Mouse (Mus musculus) midbrain, embryonic 12.5 days (tissue): ENCODE data around the gene Psg26. TPM values are rescaled to one million over a fixed set of nuclear protein-coding genes. Genes with fewer than 3 reads are reported as not detected.
"Not testable (repeated sequence)": the region's sequence is repeated elsewhere in the genome, so short reads cannot be mapped to it uniquely, and the experiment has no call there.

Experiments
- ATAC-seq: fragments of 200-750 bp; cut with Nextera tagmentation; 2 replicates; pipeline ENCODE4 v1.8.0; 2017; ENCODE audit warnings: low read depth, moderate TSS enrichment, moderate library complexity; ENCODE audit not compliant: low FRiP score
- H3K27ac ChIP-seq: fragments of 300-500 bp; sonication (generic); replicated peaks from 2 replicates; pipeline ENCODE4 v1.5.1; 2016; ENCODE audit warnings: mild to moderate bottlenecking
- H3K27me3 ChIP-seq: fragments of 300-500 bp; sonication (generic); 2 replicates; pipeline ENCODE4 v1.6.1; 2016; ENCODE audit warnings: mild to moderate bottlenecking
- H3K36me3 ChIP-seq: fragments of 300-500 bp; sonication (generic); 2 replicates; pipeline ENCODE4 v1.6.1; 2016
- H3K4me1 ChIP-seq: fragments of 300-500 bp; sonication (generic); 2 replicates; pipeline ENCODE4 v1.6.1; 2016
- H3K4me2 ChIP-seq: fragments of 300-500 bp; sonication (generic); replicated peaks from 2 replicates; pipeline ENCODE4 v1.6.1; 2016; ENCODE audit warnings: mild to moderate bottlenecking, moderate library complexity
- H3K4me3 ChIP-seq: fragments of 300-500 bp; sonication (generic); 2 replicates; pipeline ENCODE4 v1.5.1; 2016; ENCODE audit warnings: mild to moderate bottlenecking
- H3K9ac ChIP-seq: fragments of 300-500 bp; sonication (generic); replicated peaks from 2 replicates; pipeline ENCODE4 v1.6.1; 2016; ENCODE audit warnings: mild to moderate bottlenecking, moderate library complexity
- H3K9me3 ChIP-seq: fragments of 300-500 bp; sonication (generic); 2 replicates; pipeline ENCODE4 v1.6.1; 2016; ENCODE audit warnings: mild to moderate bottlenecking
- WGBS: fragments of 180-500 bp; shearing (Covaris S2); methylation state at CpG from one replicate; pipeline ENCODE4 v1.1.7; 2016; 5-methylcytosine and 5-hydroxymethylcytosine counted together
- polyA plus RNA-seq: library from polyadenylated mRNA; unstranded; fragments of >200 nt; fragmentation: Nextera tagmentation; extraction: Ambion mirVana; gene quantifications from 2 replicates; pipeline ENCODE4 v1.2.1, GENCODE M21; 2016

Gene Psg26
- polyA plus RNA-seq, result not detected in 2 replicates

- Histone ChIP-seq H3K9ac (no peak within 1 kb of the TSS), H3K36me3 (no peaks in the 10 kb centered on the region), H3K4me3 (no peak within 1 kb of the TSS), H3K9me3 (peaks cover 16% of the 10 kb centered on the region), H3K27me3 (no peaks in the 10 kb centered on the region), H3K27ac (no peak within 1 kb of the TSS), H3K4me1 (no peaks in the 10 kb centered on the region), H3K4me2 (no peak within 1 kb of the TSS)
- ATAC-seq, result no peak
- WGBS, result 75% methylated on average over 1 of the region's 1 CpGs
Observed at GRCm38 (mm10) chr7:18484077-18484476, at the start of gene Psg26. TSS of gene Psg26 (minus strand) at chr7:18484177.

- H3K36me3 ChIP-seq, result no peaks in the 10 kb centered on the region
- no peaks in the 10 kb centered on the region for H3K27me3 ChIP-seq
- no peak overlapping the region for H3K4me2 ChIP-seq
- peaks cover 5% of the 10 kb centered on the region; the same call in 1 of the 2 replicates for H3K9me3 ChIP-seq
- H3K4me3 ChIP-seq, result no peak overlapping the region
- H3K27ac ChIP-seq, result no peak overlapping the region
- H3K4me1 ChIP-seq, result no peaks in the 10 kb centered on the region
- no peak overlapping the region for H3K9ac ChIP-seq
- ATAC-seq, result no peak
- 58% methylated on average over 3 of the region's 3 CpGs for WGBS
Observed at GRCm38 (mm10) chr7:18533420-18533819, 49.4 kb upstream of the Psg26 start.

DNA sequence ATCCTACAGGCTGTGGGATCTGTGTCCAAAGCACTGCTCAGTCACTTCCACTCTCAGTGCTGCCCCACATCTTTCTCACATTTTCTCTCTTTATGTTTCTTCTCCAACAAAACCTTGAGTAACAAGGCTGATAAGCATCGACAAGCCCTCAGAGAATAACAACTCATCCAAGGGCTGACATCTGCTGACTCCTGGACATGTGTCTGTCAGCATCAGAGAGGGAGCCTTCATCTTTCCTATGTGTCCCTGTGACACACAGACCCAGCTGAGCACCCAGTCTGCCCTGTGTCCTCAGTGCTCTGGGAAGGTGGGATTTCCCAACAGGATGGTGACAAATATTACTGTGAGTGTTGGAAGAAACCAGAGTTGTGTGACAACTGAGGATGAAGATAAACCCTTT, 48.2 kb upstream of the Psg26 start, which contains the start of gene Psg25:
Gene Psg25, minus strand, starts transcription at position 101 of the 400 bp plus-strand sequence.
- Histone ChIP-seq H3K4me3 (no peak within 1 kb of the TSS), H3K9ac (no peak within 1 kb of the TSS), H3K36me3 (no peaks in the 10 kb centered on the region), H3K27me3 (no peaks in the 10 kb centered on the region), H3K4me1 (no peaks in the 10 kb centered on the region), H3K4me2 (no peak within 1 kb of the TSS), H3K27ac (no peak within 1 kb of the TSS), H3K9me3 (peaks cover 10% of the 10 kb centered on the region; the same call in 1 of the 2 replicates)
- no peak for ATAC-seq
- 92% methylated on average over 1 of the region's 1 CpGs for WGBS

GRCm38 (mm10) chr7:18524668-18525067, 40.7 kb upstream of the Psg26 start:
- H3K27ac ChIP-seq, result no peak overlapping the region
- no peaks in the 10 kb centered on the region for H3K4me1 ChIP-seq
- no peak overlapping the region for H3K9ac ChIP-seq
- no peak for ATAC-seq
- 96% methylated on average over 8 of the region's 8 CpGs for WGBS
- no peak overlapping the region for H3K4me3 ChIP-seq
- H3K36me3 ChIP-seq, result no peaks in the 10 kb centered on the region
- H3K4me2 ChIP-seq, result no peak overlapping the region
- no peaks in the 10 kb centered on the region for H3K27me3 ChIP-seq
- H3K9me3 ChIP-seq, result peaks cover 9% of the 10 kb centered on the region; the same call in 1 of the 2 replicates

- H3K27ac ChIP-seq, H3K9me3 ChIP-seq, H3K27me3 ChIP-seq, H3K36me3 ChIP-seq, H3K9ac ChIP-seq, H3K4me3 ChIP-seq, H3K4me2 ChIP-seq, ATAC-seq, H3K4me1 ChIP-seq: not testable (repeated sequence)
Observed at GRCm38 (mm10) chr7:18512848-18513247, 28.9 kb upstream of the Psg26 start.

DNA sequence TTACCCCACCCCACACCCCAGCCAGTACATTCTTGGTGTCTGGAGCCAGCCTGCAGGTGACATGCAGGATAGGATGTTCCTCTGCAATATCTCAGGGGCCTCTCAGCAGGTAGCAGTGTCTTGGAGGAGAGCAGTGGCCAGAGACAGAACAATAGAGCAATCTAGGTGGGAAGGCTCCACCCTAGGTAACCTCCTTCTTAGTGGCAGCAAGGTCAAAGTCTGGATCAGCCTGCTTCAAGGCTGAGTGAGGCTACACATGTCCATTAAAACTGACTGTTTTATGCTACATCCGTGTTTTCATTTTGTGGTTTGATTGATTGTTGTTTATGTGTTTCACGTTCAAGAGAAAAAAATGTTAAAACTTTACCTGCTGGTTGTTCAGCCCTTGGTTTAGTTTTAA, 28.4 kb upstream of the Psg26 start:
- not testable (repeated sequence) for ATAC-seq, H3K9ac ChIP-seq, H3K27me3 ChIP-seq, H3K4me2 ChIP-seq, H3K4me3 ChIP-seq, H3K36me3 ChIP-seq, H3K27ac ChIP-seq, H3K9me3 ChIP-seq, H3K4me1 ChIP-seq
- WGBS, result 53% methylated on average over 2 of the region's 2 CpGs

DNA sequence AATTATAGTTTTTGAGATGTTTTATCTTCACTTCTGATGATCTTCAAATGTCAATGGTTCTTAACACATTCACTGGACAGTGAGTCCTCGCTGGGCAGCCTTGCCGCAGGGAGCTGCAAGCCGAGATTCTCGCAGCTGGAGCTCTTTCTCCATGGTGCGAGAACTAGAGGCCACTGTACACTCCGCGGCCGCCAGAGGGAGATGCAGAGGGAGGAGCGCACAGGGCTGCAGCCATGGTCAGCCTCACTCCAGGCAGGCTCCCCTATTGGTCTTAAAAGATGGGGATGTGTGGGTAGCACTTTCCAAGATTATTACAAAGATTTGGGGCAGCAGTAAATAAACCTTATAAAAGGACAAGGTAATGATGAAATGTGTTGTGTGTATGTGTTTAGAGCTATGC, 27.5 kb upstream of the Psg26 start:
- H3K27me3 ChIP-seq, result no peaks in the 10 kb centered on the region
- 18% methylated on average over 9 of the region's 9 CpGs for WGBS

GRCm38 (mm10) chr7:18431941-18432340, 52.0 kb downstream of the Psg26 start, which contains the start of gene Psg28:
TSS of gene Psg28 (minus strand) at chr7:18432041.
- WGBS, result 75% methylated on average over 2 of the region's 2 CpGs
- not testable (repeated sequence) for ATAC-seq, H3K4me3 ChIP-seq, H3K9ac ChIP-seq, H3K4me2 ChIP-seq, H3K27ac ChIP-seq, H3K36me3 ChIP-seq, H3K27me3 ChIP-seq, H3K4me1 ChIP-seq
- peaks cover 20% of the 10 kb centered on the region for H3K9me3 ChIP-seq

More for the DNA sequence above, 27.5 kb upstream of the Psg26 start:
- Histone ChIP-seq H3K9ac (no peak overlapping the region), H3K36me3 (no peaks in the 10 kb centered on the region), H3K27ac (no peak overlapping the region), H3K9me3 (0 out of 2 replicates have a peak, but pooled peaks cover 3% of the 10 kb centered on the region), H3K4me3 (no peak overlapping the region), H3K4me2 (no peak overlapping the region), H3K4me1 (no peaks in the 10 kb centered on the region)
- ATAC-seq, result no peak

Other genes with a start within 250 kb of the Psg26 start
- gene Mill1, start 238.8 kb downstream of the Psg26 start, polyA plus RNA-seq, result not detected in 2 replicates
- gene Psg18, start 129.2 kb downstream of the Psg26 start, polyA plus RNA-seq, result not detected in 2 replicates
- gene Psg28, start 52.1 kb downstream of the Psg26 start, polyA plus RNA-seq, result not detected in 2 replicates
- gene Psg25, start 48.1 kb upstream of the Psg26 start, polyA plus RNA-seq, result not detected in 2 replicates
- gene Psg27, start 83.1 kb upstream of the Psg26 start, polyA plus RNA-seq, result not detected in 2 replicates
- not detected in 2 replicates for gene Psg23, start 132.3 kb upstream of the Psg26 start, polyA plus RNA-seq
- not detected in 2 replicates for gene Psg21, start 172.5 kb upstream of the Psg26 start, polyA plus RNA-seq
- gene Psg20, start 202.0 kb upstream of the Psg26 start, polyA plus RNA-seq, result not detected in 2 replicates
- not detected in 2 replicates for gene Psg22, start 233.9 kb upstream of the Psg26 start, polyA plus RNA-seq